Mouse (Mus musculus): Measurements from ENCODE around the gene Ndrg3.

DNA sequence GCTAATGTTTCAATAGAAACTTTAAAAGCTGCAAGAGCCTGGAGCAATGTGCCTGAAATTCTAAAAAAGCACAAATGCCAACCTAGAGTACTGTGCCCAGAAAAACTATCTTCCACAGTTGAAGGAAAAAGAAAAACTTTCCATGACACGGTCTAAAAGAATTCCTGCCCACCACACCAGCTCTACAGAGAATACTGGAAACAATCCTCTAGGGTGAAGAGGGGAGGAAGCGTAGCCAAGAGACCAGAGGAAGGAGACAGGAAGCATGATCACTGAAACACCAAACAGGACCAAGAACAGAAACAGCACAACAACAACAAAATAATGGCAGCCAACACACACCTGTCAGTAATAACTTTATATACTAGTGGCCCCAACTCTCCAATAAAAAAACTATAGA, 11.8 kb downstream of the Ndrg3 start:
- TF ChIP-seq CTCF (conservative IDR thresholded peaks at IDR 0.05; ENCODE audit: insufficient read depth, insufficient read length, low read depth, low read length) (no peak), POLR2A (IDR thresholded peaks at IDR 0.05; ENCODE audit: low read depth, low read length) (no peak)

Data from kidney, adult 2 months (tissue).